Mouse (Mus musculus) adrenal gland, postnatal 36 days (tissue): Measurements from ENCODE around the gene Kcnq4. TPM values are rescaled to one million over a fixed set of nuclear protein-coding genes. Genes with fewer than 3 reads are reported as not detected.

Source experiments
- DNase-seq, 2 experiments: peaks; one replicate each; pipeline ENCODE4 v3.0.0; 2021; ENCODE audit warnings: mixed read lengths in 1 of 2
- microRNA-seq: library from miRNA; unstranded; fragments of <30 nt; microRNA quantifications from one replicate; pipeline ENCODE4 v1.2.0, GENCODE M21; 2021
- total RNA-seq, 2 experiments: library from RNA; stranded (reverse); gene quantifications; 2 replicates each; pipeline ENCODE4 v1.2.3; 2021

Kcnq4 gene
- total RNA-seq, 2 experiments from 2014 or later = 2.3 TPM

GRCm38 (mm10) chr4:120671046-120671445 is 77.4 kb downstream of the Kcnq4 start:
- DNase-seq = no peak

GRCm38 (mm10) chr4:120669585-120669984 is 78.8 kb downstream of the Kcnq4 start:
- DNase-seq = no peak

GRCm38 (mm10) chr4:120668551-120668950 is 79.9 kb downstream of the Kcnq4 start:
- peak; percentile 38 to 60 for DNase-seq

- no peak for DNase-seq
Measured at GRCm38 (mm10) chr4:120667555-120667954, 80.9 kb downstream of the Kcnq4 start.

- peak; percentile 78 to 82 for DNase-seq
Measured at GRCm38 (mm10) chr4:120667045-120667501, 81.3 kb downstream of the Kcnq4 start.

GRCm38 (mm10) chr4:120666358-120667024 is 81.9 kb downstream of the Kcnq4 start, which contains the start of gene Cited4:
Gene Cited4 (plus strand): TSS chr4:120666572.
- peak; percentile 94 for DNase-seq

- peak; percentile 72 for DNase-seq
Measured at GRCm38 (mm10) chr4:120665782-120666181, 82.6 kb downstream of the Kcnq4 start.

- DNase-seq = no peak
Measured at GRCm38 (mm10) chr4:120665144-120665700, 83.2 kb downstream of the Kcnq4 start.

GRCm38 (mm10) chr4:120664601-120665000 is 83.8 kb downstream of the Kcnq4 start:
- no peak for DNase-seq

GRCm38 (mm10) chr4:120660485-120660884 is 87.9 kb downstream of the Kcnq4 start:
- no peak for DNase-seq

GRCm38 (mm10) chr4:120655898-120656297 is 92.5 kb downstream of the Kcnq4 start:
- no peak for DNase-seq

- DNase-seq = no peak
Measured at GRCm38 (mm10) chr4:120650208-120650592, 98.2 kb downstream of the Kcnq4 start.

- peak; percentile 31 to 51 for DNase-seq
Measured at GRCm38 (mm10) chr4:120649369-120650207, 98.8 kb downstream of the Kcnq4 start.

Small RNAs within 50 kb of the gene (microRNA-seq; reads per million reads assigned to microRNA genes)
- gene Mir30c-1 = 254 reads per million, percentile 63 among the genes with 10 or more reads in this experiment
- not detected for gene Mir30e
- gene Mir30f = not detected

Other genes with a start within 250 kb of the Kcnq4 start
- under 1 TPM; 0.16 to 0.17 TPM for gene Slfnl1, start 216.4 kb downstream of the Kcnq4 start, total RNA-seq
- 10 to 100 TPM; 37.8 to 42.6 TPM for gene Ctps, start 178.3 kb downstream of the Kcnq4 start, total RNA-seq
- gene Gm8439, start 159.9 kb downstream of the Kcnq4 start, total RNA-seq = not detected
- gene Cited4, start 82.0 kb downstream of the Kcnq4 start, total RNA-seq = 10 to 100 TPM in 1 of 2 experiments, 1 to 10 TPM in 1; 6.0 to 56.0 TPM
- gene Nfyc, start 83.0 kb upstream of the Kcnq4 start, total RNA-seq = 10 to 100 TPM; 46.6 to 50.0 TPM
- 1 to 10 TPM; 5.5 to 6.2 TPM for gene Rims3, start 106.2 kb upstream of the Kcnq4 start, total RNA-seq
- gene Exo5, start 176.4 kb upstream of the Kcnq4 start, total RNA-seq = 10 to 100 TPM; 10.0 to 11.1 TPM
- 1 to 10 TPM; 1.8 to 2.9 TPM for gene Zfp69, start 203.1 kb upstream of the Kcnq4 start, total RNA-seq